Mouse (Mus musculus) heart, embryonic 14.5 days (tissue): ENCODE data around the gene 5430427O19Rik. TPM values are rescaled to one million over a fixed set of nuclear protein-coding genes. Genes with fewer than 3 reads are reported as not detected.

Experiments used
- ATAC-seq: fragments of 200-750 bp; cut with Nextera tagmentation; 2 replicates; pipeline ENCODE4 v1.8.0; 2017; ENCODE audit warnings: low read depth, moderate TSS enrichment; ENCODE audit not compliant: insufficient number of reproducible peaks, insufficient read depth, low FRiP score
- H3K27ac ChIP-seq, 2 experiments: fragments of 200-500 bp in 1 of 2; fragments of 300-500 bp in 1 of 2; sonication (generic) in 1 of 2; replicated peaks in 1 of 2; 2 replicates each; pipeline ENCODE4 v1.5.1; 2012 to 2014; ENCODE audit warnings: low read depth in 2 of 2, low read length in 2 of 2, control low read depth in 1 of 2, mild to moderate bottlenecking in 1 of 2, mixed read lengths in 1 of 2; ENCODE audit not compliant: control insufficient read depth in 1 of 2, insufficient read depth in 1 of 2
- H3K27me3 ChIP-seq: fragments of 300-500 bp; sonication (generic); 2 replicates; pipeline ENCODE4 v1.6.1; 2014; ENCODE audit warnings: mild to moderate bottlenecking, low read length, control low read depth; ENCODE audit not compliant: control insufficient read depth, insufficient read depth
- H3K36me3 ChIP-seq: fragments of 300-500 bp; sonication (generic); 2 replicates; pipeline ENCODE4 v1.6.1; 2014; ENCODE audit warnings: mild to moderate bottlenecking, control low read depth, low read length, mixed read lengths; ENCODE audit not compliant: control insufficient read depth, insufficient read depth
- H3K4me1 ChIP-seq, 2 experiments: fragments of 200-500 bp in 1 of 2; fragments of 300-500 bp in 1 of 2; sonication (generic) in 1 of 2; 2 replicates each; pipeline ENCODE4 v1.6.1; 2012 to 2014; ENCODE audit warnings: low read length in 2 of 2, control low read depth in 1 of 2, mixed read lengths in 1 of 2; ENCODE audit not compliant: control insufficient read depth in 2 of 2, insufficient read depth in 2 of 2
- H3K4me2 ChIP-seq: fragments of 300-500 bp; sonication (generic); 2 replicates; pipeline ENCODE4 v1.6.1; 2014; ENCODE audit warnings: mild to moderate bottlenecking, low read length
- H3K4me3 ChIP-seq, 2 experiments: fragments of 200-500 bp in 1 of 2; fragments of 300-500 bp in 1 of 2; sonication (generic) in 1 of 2; 2 replicates each; pipeline ENCODE4 v1.5.1; 2012 to 2014; ENCODE audit warnings: low read length in 2 of 2, mild to moderate bottlenecking in 2 of 2, control low read depth in 1 of 2, low read depth in 1 of 2, moderate library complexity in 1 of 2; ENCODE audit not compliant: control insufficient read depth in 1 of 2, insufficient read depth in 1 of 2
- H3K9ac ChIP-seq: fragments of 300-500 bp; sonication (generic); 2 replicates; pipeline ENCODE4 v1.6.1; 2014; ENCODE audit warnings: mild to moderate bottlenecking, low read length
- H3K9me3 ChIP-seq: fragments of 300-500 bp; sonication (generic); 2 replicates; pipeline ENCODE4 v1.6.1; 2016; ENCODE audit warnings: low read length, control low read depth; ENCODE audit not compliant: control insufficient read depth
- whole genome bisulfite sequencing: fragments of 180-500 bp; shearing (Covaris S2); extraction: QIAGEN DNeasy Blood & Tissue Kit; methylation state at CpG from one replicate; pipeline ENCODE4 v1.1.7; 2014; 5-methylcytosine and 5-hydroxymethylcytosine counted together
- polyA plus RNA-seq: library from polyadenylated mRNA; unstranded; fragments of >200 nt; fragmentation: Nextera tagmentation; extraction: Ambion mirVana; gene quantifications from 2 replicates; pipeline ENCODE4 v1.2.1, GENCODE M21; 2014

The 5430427O19Rik gene
- polyA plus RNA-seq, 1 experiment from 2014 or later, result not detected

DNA sequence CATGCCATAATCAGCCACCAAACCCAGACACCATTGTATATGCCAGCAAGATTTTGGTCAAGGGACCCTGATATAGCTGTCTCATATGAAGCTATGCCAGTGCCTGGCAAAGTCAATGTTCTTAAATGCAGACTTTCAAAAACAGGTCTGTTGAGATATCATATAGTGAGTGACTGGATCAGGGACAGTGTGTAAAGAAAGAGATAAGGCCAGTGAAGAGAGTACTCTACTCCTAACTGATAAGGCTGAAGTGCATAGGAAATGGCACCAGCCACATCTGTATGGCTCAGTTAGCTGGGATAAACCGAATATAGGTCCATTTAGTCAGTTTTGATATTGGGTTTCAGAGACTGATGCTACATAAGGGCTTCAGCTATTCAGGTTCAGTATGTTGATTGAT lies 31.0 kb downstream of the 5430427O19Rik start:
- no peaks in the 10 kb centered on the region for H3K27me3 ChIP-seq
- no peak overlapping the region for H3K4me3 ChIP-seq
- no peaks in the 10 kb centered on the region for H3K36me3 ChIP-seq
- no peak overlapping the region for H3K4me2 ChIP-seq
- H3K9ac ChIP-seq, result no peak overlapping the region
- H3K9me3 ChIP-seq, result no peaks in the 10 kb centered on the region
- ATAC-seq, result no peak
- H3K4me1 ChIP-seq, result no peaks in the 10 kb centered on the region
- 45% methylated on average over 1 of the region's 1 CpGs for WGBS
- no peak overlapping the region for H3K27ac ChIP-seq

DNA sequence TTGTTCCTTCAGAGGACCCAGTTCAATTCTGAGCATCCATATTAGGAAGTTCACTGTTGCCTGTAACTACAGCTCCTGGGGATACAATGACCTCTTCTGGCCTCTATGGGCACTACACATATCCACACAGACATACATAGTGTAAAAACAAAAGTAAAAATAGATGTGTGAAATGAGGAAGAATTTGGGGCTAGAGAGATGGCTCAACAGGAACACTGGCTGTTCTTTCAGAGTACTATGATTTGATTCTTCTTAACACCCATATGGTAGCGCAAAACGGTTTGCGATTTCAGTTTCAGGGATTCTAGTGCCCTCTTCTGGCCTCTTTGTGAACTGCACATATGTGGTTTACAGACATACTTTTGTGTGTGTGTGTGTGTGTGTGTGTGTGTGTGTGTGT lies 48.9 kb downstream of the 5430427O19Rik start:
- ATAC-seq, result no peak
- 34% methylated on average over 3 of the region's 3 CpGs for WGBS
- Histone ChIP-seq H3K27me3 (no peaks in the 10 kb centered on the region), H3K4me2 (no peak overlapping the region), H3K9ac (no peak overlapping the region), H3K27ac (no peak overlapping the region), H3K36me3 (no peaks in the 10 kb centered on the region), H3K4me1 (no peaks in the 10 kb centered on the region), H3K9me3 (no peaks in the 10 kb centered on the region), H3K4me3 (no peak overlapping the region)

DNA sequence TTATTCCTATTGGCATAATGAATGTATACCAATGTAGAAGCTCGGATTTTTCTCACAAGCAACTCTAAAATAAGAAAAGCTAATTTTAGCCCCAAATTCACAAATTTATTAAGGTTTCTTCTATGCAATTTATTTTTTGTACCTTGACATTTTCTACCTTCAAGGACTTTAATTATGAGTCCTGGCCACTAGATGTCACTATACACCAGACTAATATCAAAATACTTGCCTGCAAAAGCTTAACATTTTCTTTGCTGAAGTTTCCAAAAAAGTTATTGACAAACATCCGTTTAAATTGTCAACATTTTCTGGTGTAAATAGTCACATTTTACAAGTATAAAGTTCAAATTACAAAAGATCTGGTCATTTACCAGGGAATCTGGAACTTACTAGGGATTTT lies 62.8 kb downstream of the 5430427O19Rik start:
- H3K9ac ChIP-seq, result no peak overlapping the region
- no peak for ATAC-seq
- no peak overlapping the region for H3K4me3 ChIP-seq
- no peaks in the 10 kb centered on the region for H3K4me1 ChIP-seq
- H3K36me3 ChIP-seq, result no peaks in the 10 kb centered on the region
- no peak overlapping the region for H3K27ac ChIP-seq
- WGBS, result 7% methylated on average over 2 of the region's 2 CpGs
- no peaks in the 10 kb centered on the region for H3K27me3 ChIP-seq
- H3K9me3 ChIP-seq, result no peaks in the 10 kb centered on the region
- H3K4me2 ChIP-seq, result no peak overlapping the region

Other genes starting within 250 kb of the 5430427O19Rik start
- gene Gk, start 93.5 kb upstream of the 5430427O19Rik start, polyA plus RNA-seq, result 27.0 and 28.0 TPM in 2 replicates
- gene Samt3, start 173.8 kb downstream of the 5430427O19Rik start, polyA plus RNA-seq, result not detected in 2 replicates